Mouse (Mus musculus): Measurements from ENCODE around the gene Apol7b.

GRCm38 (mm10) chr15:77377419-77377818 is 69.9 kb downstream of the Apol7b start:
- no peak for TF ChIP-seq KAT2A (conservative IDR thresholded peaks at IDR 0.05; ENCODE audit: low read depth, low read length)
- no peak for TF ChIP-seq RAD21 (IDR thresholded peaks at IDR 0.05; ENCODE audit: low read depth, low read length)
- no peak for TF ChIP-seq MXI1 (IDR thresholded peaks at IDR 0.05; ENCODE audit: low read depth, low read length)
- TF ChIP-seq CTCF (IDR thresholded peaks at IDR 0.05 in 2 of 3, conservative IDR thresholded peaks at IDR 0.05 in 1 of 3; ENCODE audit: control insufficient read depth in 1 of 3, insufficient read depth in 1 of 3, low read depth in 2 of 3, low read length in 3 of 3, poor library complexity in 1 of 3, severe bottlenecking in 1 of 3), result no peak
- no peak for TF ChIP-seq USF1 (IDR thresholded peaks at IDR 0.05; ENCODE audit: low read depth, low read length)
- TF ChIP-seq ZC3H11A (IDR thresholded peaks at IDR 0.05; ENCODE audit: low read depth, low read length), result no peak
- no peak for TF ChIP-seq POLR2A (IDR thresholded peaks at IDR 0.05; ENCODE audit: control insufficient read depth in 1 of 2, insufficient read depth in 1 of 2, low read depth in 1 of 2, low read length in 2 of 2, poor library complexity in 1 of 2)
- no peak for TF ChIP-seq POLR2AphosphoS5 (IDR thresholded peaks at IDR 0.05; ENCODE audit: borderline replicate concordance, low read depth, low read length)
- TF ChIP-seq SMC3 (IDR thresholded peaks at IDR 0.05; ENCODE audit: low read depth, low read length), result no peak
- TF ChIP-seq CHD1 (IDR thresholded peaks at IDR 0.05; ENCODE audit: low read depth, low read length), result no peak
- TF ChIP-seq USF2 (IDR thresholded peaks at IDR 0.05; ENCODE audit: borderline replicate concordance in 1 of 2, insufficient read depth in 1 of 2, low read depth in 1 of 2, low read length in 2 of 2), result no peak

Measured in MEL (cell line).